Mouse (Mus musculus) c-Kit-negative CD71-positive TER-119-positive erythroid progenitor cells, embryonic 14.5 days (primary cell): ENCODE data around the gene Tmprss5.

Source experiments
- DNase-seq: peaks from one replicate; pipeline ENCODE4 v3.0.0-alpha.2; 2013; ENCODE audit warnings: low read depth, low spot score

The Tmprss5 gene

GRCm38 (mm10) chr9:49081107-49081506, at the start of gene Tmprss5:
Tmprss5 (plus strand) TSS chr9:49081260.
- no peak for DNase-seq

- DNase-seq = no peak
Observed at GRCm38 (mm10) chr9:49034764-49035163, 46.3 kb upstream of the Tmprss5 start.

GRCm38 (mm10) chr9:49050901-49051300, 30.2 kb upstream of the Tmprss5 start:
- DNase-seq = no peak

GRCm38 (mm10) chr9:49051349-49051748, 29.7 kb upstream of the Tmprss5 start:
- peak; percentile 16 for DNase-seq

GRCm38 (mm10) chr9:49054028-49054427, 27.0 kb upstream of the Tmprss5 start:
- DNase-seq = no peak

- DNase-seq = peak; percentile 90
Observed at GRCm38 (mm10) chr9:49055333-49056205, 25.5 kb upstream of the Tmprss5 start, which contains the start of gene Zw10. Zw10 (plus strand) TSS chr9:49055613.

GRCm38 (mm10) chr9:49076847-49077246, 4.2 kb upstream of the Tmprss5 start:
- no peak for DNase-seq

- no peak for DNase-seq
Observed at GRCm38 (mm10) chr9:49081561-49081960, 501 bp downstream of the Tmprss5 start.

GRCm38 (mm10) chr9:49087317-49087716, 6.3 kb downstream of the Tmprss5 start:
- no peak for DNase-seq

- DNase-seq = no peak
Observed at GRCm38 (mm10) chr9:49098871-49099270, 17.8 kb downstream of the Tmprss5 start.

- DNase-seq = no peak
Observed at GRCm38 (mm10) chr9:49102328-49102727, 21.3 kb downstream of the Tmprss5 start.

- no peak for DNase-seq
Observed at GRCm38 (mm10) chr9:49109101-49109500, 28.0 kb downstream of the Tmprss5 start.

- DNase-seq = no peak
Observed at GRCm38 (mm10) chr9:49110476-49111220, 29.6 kb downstream of the Tmprss5 start.

- DNase-seq = no peak
Observed at GRCm38 (mm10) chr9:49111296-49111695, 30.2 kb downstream of the Tmprss5 start.

GRCm38 (mm10) chr9:49118271-49118825, 37.3 kb downstream of the Tmprss5 start:
- no peak for DNase-seq

- no peak for DNase-seq
Observed at GRCm38 (mm10) chr9:49119759-49120158, 38.7 kb downstream of the Tmprss5 start.

- no peak for DNase-seq
Observed at GRCm38 (mm10) chr9:49125706-49126105, 44.6 kb downstream of the Tmprss5 start.

- DNase-seq = no peak
Observed at GRCm38 (mm10) chr9:49130514-49131010, 49.5 kb downstream of the Tmprss5 start.

- no peak for DNase-seq
Observed at GRCm38 (mm10) chr9:49143841-49144240, 62.8 kb downstream of the Tmprss5 start.

GRCm38 (mm10) chr9:49145776-49146175, 64.7 kb downstream of the Tmprss5 start:
- DNase-seq = no peak

GRCm38 (mm10) chr9:49147031-49147430, 66.0 kb downstream of the Tmprss5 start:
- DNase-seq = no peak
